Mouse (Mus musculus): ENCODE measurements around the gene Ube2b. TPM values are rescaled to one million over a fixed set of nuclear protein-coding genes. Genes with fewer than 3 reads are reported as not detected.

The Ube2b gene
- 123 and 125 TPM in 2 replicates for total RNA-seq (2014; rRNA removed)
- 230 and 236 TPM in 2 replicates for polyA plus RNA-seq (2015; fragmentation: Nextera tagmentation; extraction: Ambion mirVana)

DNA sequence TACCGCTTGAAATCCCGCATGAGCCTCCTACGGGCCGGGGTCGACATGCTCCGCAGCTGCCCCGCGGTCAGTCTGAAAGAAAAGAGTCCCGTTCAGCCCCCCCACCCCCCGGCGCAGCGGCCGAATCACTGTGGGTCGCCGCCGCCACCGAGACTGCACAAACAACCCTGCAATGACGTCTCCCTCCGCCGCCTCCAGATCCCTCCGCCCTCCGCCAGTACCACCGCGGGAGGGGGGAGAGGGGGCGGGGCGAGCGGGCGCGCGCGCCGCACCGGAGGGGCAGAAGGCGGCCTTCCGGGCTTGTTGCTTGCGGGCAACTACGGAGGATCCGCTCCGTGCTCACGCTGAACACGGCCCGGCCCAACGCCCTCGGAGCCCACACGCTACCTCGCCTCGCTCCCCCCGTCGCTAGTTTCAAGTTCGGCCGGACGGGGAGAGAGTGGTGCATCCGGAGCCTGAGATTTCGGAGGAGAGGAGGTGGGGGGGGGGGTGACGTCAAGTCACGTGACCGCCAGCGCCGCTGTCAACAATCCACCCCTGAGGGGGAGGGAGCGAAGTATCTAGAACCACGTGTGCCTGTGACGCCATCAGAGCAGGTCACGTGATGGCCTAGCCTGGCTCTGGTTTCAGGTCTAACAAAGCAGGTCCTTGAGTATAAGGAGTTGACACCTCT, at the start of gene Ube2b:
Ube2b (minus strand) TSS at position 473 of the 673 bp plus-strand sequence.
- Histone ChIP-seq H3K9me3 (ENCODE audit: low read length) (no peaks in the 10 kb centered on the region), H3K4me1 (ENCODE audit: insufficient read depth, low read length) (peaks cover 5% of the 10 kb centered on the region; the same call in 1 of the 2 replicates), H3K9ac (replicated peaks; ENCODE audit: low read length) (peak within 1 kb of the TSS; percentile 91), H3K4me2 (ENCODE audit: low read depth, low read length) (peak within 1 kb of the TSS; percentile 69), H3K36me3 (ENCODE audit: insufficient read depth, low read length) (peaks cover 7% of the 10 kb centered on the region; the same call in 1 of the 2 replicates), H3K4me3 (ENCODE audit: low read length) (peak within 1 kb of the TSS; percentile 84), H3K27ac (peak within 1 kb of the TSS; percentile 97), H3K27me3 (ENCODE audit: insufficient read depth, low read length) (no peaks in the 10 kb centered on the region)
- peak; percentile 99 for DNase-seq (ENCODE audit: low spot score)
- ATAC-seq = peak; percentile 93
- TF ChIP-seq CTCF (IDR thresholded peaks at IDR 0.05; ENCODE audit: low read depth) = no peak; the same call in 1 of the 2 replicates
- WGBS = under 1% methylated on average over 50 of the region's 63 CpGs

DNA sequence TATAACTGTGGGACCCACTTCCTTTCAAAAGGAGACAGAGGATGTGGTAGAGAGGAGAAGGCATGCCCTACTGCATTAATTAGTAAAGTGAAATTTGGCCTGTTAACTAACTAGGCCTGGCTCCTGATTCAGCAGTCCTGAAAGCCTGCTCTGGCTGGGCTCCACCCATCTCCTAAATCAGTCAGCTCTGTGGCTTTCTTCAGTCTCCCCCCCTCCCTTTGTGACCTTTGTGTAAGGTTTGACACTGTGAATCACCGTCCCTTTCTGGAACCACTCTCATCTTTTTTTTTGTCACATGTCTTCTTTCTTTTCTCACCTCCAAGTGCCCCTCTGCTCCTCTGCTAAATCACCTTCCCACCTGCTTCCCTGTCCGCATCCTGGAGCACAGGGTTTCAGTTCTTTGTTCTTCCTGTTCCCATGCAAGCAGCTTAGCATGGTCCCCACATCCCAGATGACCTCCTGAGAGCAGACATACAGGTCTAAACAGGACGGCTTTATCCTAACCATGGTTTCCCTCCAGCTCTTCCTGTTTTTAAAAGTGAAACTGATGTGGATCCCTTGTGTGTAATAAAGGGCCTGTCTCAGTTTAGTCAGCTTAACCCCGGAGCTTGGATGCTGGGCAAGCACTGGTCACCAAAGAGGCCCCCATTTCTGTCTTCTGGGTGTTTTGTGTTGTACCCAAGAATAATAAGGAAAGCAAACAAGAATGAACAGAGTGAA, 46.0 kb upstream of the Ube2b start:
- no peak for TF ChIP-seq CTCF (IDR thresholded peaks at IDR 0.05; ENCODE audit: low read depth)
- Histone ChIP-seq H3K4me3 (ENCODE audit: low read length) (no peak overlapping the region), H3K36me3 (ENCODE audit: insufficient read depth, low read length) (no peaks in the 10 kb centered on the region), H3K4me2 (ENCODE audit: low read depth, low read length) (no peak overlapping the region), H3K27ac (no peak overlapping the region), H3K27me3 (ENCODE audit: insufficient read depth, low read length) (no peaks in the 10 kb centered on the region), H3K4me1 (ENCODE audit: insufficient read depth, low read length) (no peaks in the 10 kb centered on the region), H3K9ac (replicated peaks; ENCODE audit: low read length) (no peak overlapping the region), H3K9me3 (ENCODE audit: low read length) (no peaks in the 10 kb centered on the region)
- 54% methylated on average over 4 of the region's 4 CpGs for WGBS
- no peak for ATAC-seq
- no peak for DNase-seq (ENCODE audit: low spot score)

DNA sequence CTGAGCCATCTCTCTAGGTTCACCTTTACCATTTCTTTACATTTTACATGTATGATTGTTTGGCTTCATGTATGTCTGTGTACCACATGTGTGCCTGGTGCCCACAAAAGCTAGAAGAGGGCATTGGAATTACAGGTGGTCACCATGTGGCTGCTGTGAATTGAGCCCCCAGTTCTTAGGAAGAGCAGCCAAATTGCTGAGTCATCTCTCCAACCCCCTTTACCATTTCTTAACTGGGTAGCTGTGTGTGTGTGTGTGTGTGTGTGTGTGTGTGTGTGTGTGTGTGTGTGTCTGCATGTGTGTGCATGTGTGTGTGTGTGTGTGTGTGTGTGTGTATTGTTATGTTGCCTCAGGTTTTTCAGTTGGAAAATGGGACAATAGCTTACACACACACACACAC, 43.6 kb upstream of the Ube2b start:
- Histone ChIP-seq H3K9me3 (ENCODE audit: low read length) (no peaks in the 10 kb centered on the region), H3K27me3 (ENCODE audit: insufficient read depth, low read length) (no peaks in the 10 kb centered on the region), H3K36me3 (ENCODE audit: insufficient read depth, low read length) (no peaks in the 10 kb centered on the region), H3K4me1 (ENCODE audit: insufficient read depth, low read length) (no peaks in the 10 kb centered on the region), H3K9ac (replicated peaks; ENCODE audit: low read length) (no peak overlapping the region), H3K4me2 (ENCODE audit: low read depth, low read length) (no peak overlapping the region), H3K4me3 (ENCODE audit: low read length) (no peak overlapping the region), H3K27ac (no peak overlapping the region)
- DNase-seq (ENCODE audit: low spot score) (no peak), ATAC-seq (no peak)
- TF ChIP-seq CTCF (IDR thresholded peaks at IDR 0.05; ENCODE audit: low read depth) = no peak

DNA sequence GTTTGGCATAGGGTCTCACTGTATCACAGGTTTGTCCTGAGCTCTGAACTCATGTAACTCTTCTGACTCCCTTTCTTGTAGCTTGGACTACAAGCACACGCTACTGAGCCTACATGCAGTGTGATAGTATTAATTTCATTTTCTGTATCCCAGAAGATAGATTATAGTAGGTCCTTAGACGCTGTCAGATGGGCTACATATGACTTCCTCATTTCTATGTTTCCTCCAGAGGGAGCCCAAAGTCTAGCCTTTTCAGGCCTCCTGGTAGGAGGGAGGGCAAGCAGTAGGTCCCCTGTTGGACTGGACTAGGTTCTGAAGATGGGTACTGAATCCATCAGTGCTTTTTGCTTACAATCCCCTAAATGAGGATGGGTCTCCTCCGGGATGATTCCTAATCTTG, 42.7 kb upstream of the Ube2b start:
- Histone ChIP-seq H3K36me3 (ENCODE audit: insufficient read depth, low read length) (no peaks in the 10 kb centered on the region), H3K27ac (no peak overlapping the region), H3K9me3 (ENCODE audit: low read length) (no peaks in the 10 kb centered on the region), H3K9ac (replicated peaks; ENCODE audit: low read length) (no peak overlapping the region), H3K4me2 (ENCODE audit: low read depth, low read length) (no peak overlapping the region), H3K4me1 (ENCODE audit: insufficient read depth, low read length) (no peaks in the 10 kb centered on the region), H3K27me3 (ENCODE audit: insufficient read depth, low read length) (no peaks in the 10 kb centered on the region), H3K4me3 (ENCODE audit: low read length) (no peak overlapping the region)
- TF ChIP-seq CTCF (IDR thresholded peaks at IDR 0.05; ENCODE audit: low read depth) = peak; percentile 40
- ATAC-seq (no peak), DNase-seq (ENCODE audit: low spot score) (peak; percentile 9)
- 91% methylated on average over 3 of the region's 3 CpGs for WGBS

DNA sequence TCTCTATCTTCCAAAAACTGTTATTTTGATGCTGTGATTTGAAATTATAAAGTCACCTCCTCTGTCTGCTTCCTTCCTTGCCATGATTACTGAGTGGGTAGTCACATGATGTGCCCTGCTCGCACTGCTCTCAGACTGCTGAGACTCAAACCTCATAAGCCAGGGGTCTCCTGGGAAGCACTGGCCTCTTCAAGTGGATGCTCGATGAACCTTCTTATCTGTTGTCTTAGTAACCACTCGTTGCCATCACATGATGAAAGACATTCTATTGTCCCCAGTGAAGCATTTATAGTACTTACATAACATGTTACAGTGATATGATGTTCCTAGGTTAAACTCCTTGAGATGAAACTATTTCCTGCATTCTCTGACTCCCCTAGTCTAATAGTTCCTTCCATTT, 37.1 kb upstream of the Ube2b start:
- Histone ChIP-seq H3K9me3 (ENCODE audit: low read length) (no peaks in the 10 kb centered on the region), H3K4me1 (ENCODE audit: insufficient read depth, low read length) (no peaks in the 10 kb centered on the region), H3K36me3 (ENCODE audit: insufficient read depth, low read length) (0 out of 2 replicates have a peak, but pooled peaks cover 4% of the 10 kb centered on the region), H3K9ac (replicated peaks; ENCODE audit: low read length) (no peak overlapping the region), H3K4me3 (ENCODE audit: low read length) (no peak overlapping the region), H3K4me2 (ENCODE audit: low read depth, low read length) (no peak overlapping the region), H3K27me3 (ENCODE audit: insufficient read depth, low read length) (no peaks in the 10 kb centered on the region), H3K27ac (no peak overlapping the region)
- WGBS = 29% methylated on average over 3 of the region's 3 CpGs
- no peak for ATAC-seq
- TF ChIP-seq CTCF (IDR thresholded peaks at IDR 0.05; ENCODE audit: low read depth) = no peak
- no peak for DNase-seq (ENCODE audit: low spot score)

DNA sequence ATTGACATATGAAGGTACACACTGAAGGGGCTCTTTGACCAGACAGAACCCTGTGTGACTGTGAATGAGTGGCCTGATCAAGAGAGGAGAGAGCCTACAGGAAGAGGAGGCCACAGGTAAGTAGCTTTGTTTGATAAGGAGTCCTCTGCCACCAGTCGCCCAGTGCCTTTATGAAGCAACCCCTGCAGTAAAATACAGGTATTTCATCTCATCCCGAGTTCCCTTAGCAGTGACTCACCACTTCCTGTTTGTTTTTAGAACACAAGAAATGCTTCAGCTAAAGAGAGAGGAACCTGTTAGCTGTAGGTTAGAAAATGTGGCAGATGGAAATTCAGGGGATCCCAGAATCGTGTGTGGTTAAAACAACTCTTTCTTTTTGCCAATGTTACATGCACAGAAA, 35.3 kb upstream of the Ube2b start:
- H3K4me1 ChIP-seq (ENCODE audit: insufficient read depth, low read length) = no peaks in the 10 kb centered on the region
- TF ChIP-seq CTCF (IDR thresholded peaks at IDR 0.05; ENCODE audit: low read depth) = no peak
- H3K27me3 ChIP-seq (ENCODE audit: insufficient read depth, low read length) = no peaks in the 10 kb centered on the region
- WGBS = 88% methylated on average over 3 of the region's 3 CpGs
- DNase-seq (ENCODE audit: low spot score) = no peak
- H3K9me3 ChIP-seq (ENCODE audit: low read length) = no peaks in the 10 kb centered on the region
- no peak for ATAC-seq
- no peak overlapping the region for H3K9ac ChIP-seq (replicated peaks; ENCODE audit: low read length)
- H3K36me3 ChIP-seq (ENCODE audit: insufficient read depth, low read length) = 0 out of 2 replicates have a peak, but pooled peaks cover 4% of the 10 kb centered on the region
- no peak overlapping the region for H3K4me2 ChIP-seq (ENCODE audit: low read depth, low read length)
- H3K27ac ChIP-seq = no peak overlapping the region
- H3K4me3 ChIP-seq (ENCODE audit: low read length) = no peak overlapping the region

DNA sequence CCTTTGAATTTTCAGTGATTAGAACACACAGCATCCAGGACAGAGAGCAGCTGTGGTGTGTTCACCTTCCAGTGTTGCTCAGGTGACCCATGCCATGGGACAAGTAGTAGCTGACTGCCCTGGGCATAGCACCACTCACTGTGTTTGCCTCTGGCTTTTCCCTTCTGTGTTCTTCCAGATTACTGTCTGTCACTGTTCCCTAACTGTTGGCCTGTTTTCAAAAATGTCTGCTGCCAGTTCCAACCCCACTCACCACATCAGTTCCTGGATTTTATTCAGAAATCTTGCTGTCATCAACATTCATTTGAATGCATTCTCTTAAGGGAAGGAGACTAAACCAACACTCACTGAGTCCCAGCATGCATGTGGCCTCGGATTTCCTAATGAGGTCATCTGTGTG, 33.4 kb upstream of the Ube2b start:
- 0 out of 2 replicates have a peak, but pooled peaks cover 4% of the 10 kb centered on the region for H3K36me3 ChIP-seq (ENCODE audit: insufficient read depth, low read length)
- DNase-seq (ENCODE audit: low spot score) = no peak
- no peak overlapping the region for H3K27ac ChIP-seq
- 77% methylated on average over 1 of the region's 1 CpGs for WGBS
- TF ChIP-seq CTCF (IDR thresholded peaks at IDR 0.05; ENCODE audit: low read depth) = no peak
- H3K9ac ChIP-seq (replicated peaks; ENCODE audit: low read length) = no peak overlapping the region
- H3K9me3 ChIP-seq (ENCODE audit: low read length) = no peaks in the 10 kb centered on the region
- H3K27me3 ChIP-seq (ENCODE audit: insufficient read depth, low read length) = no peaks in the 10 kb centered on the region
- H3K4me1 ChIP-seq (ENCODE audit: insufficient read depth, low read length) = no peaks in the 10 kb centered on the region
- no peak for ATAC-seq
- H3K4me2 ChIP-seq (ENCODE audit: low read depth, low read length) = no peak overlapping the region
- no peak overlapping the region for H3K4me3 ChIP-seq (ENCODE audit: low read length)
